Mouse (Mus musculus) heart, adult 18-20 months (tissue): ENCODE data around the gene Rgs16. TPM values are rescaled to one million over a fixed set of nuclear protein-coding genes. Genes with fewer than 3 reads are reported as not detected.

Experiments
- DNase-seq, 2 experiments: peaks; one replicate each; pipeline ENCODE4 v3.0.0; 2021 to 2022; ENCODE audit warnings: mixed read lengths in 1 of 2
- long read RNA-seq, 2 experiments: library from polyadenylated mRNA; stranded (forward); transcript quantifications; one replicate each; pipeline ENCODE4 v2.0.0; 2021
- total RNA-seq, 2 experiments: library from RNA; stranded (reverse); gene quantifications; 2 replicates each; pipeline ENCODE4 v1.2.3; 2021

Rgs16 gene
- 1 to 10 TPM; 1.2 to 1.5 TPM for total RNA-seq
- long read RNA-seq, experiment 1: 0 reads
- long read RNA-seq, experiment 2, partial matches to known transcripts: 0 of 1 reads
- long read RNA-seq, experiment 2, other reads (novel, unspliced or antisense): 1 of 1 reads

- peak; percentile 84 to 86 for DNase-seq
Measured at GRCm38 (mm10) chr1:153740145-153740544, at the start of gene Rgs16. TSS of gene Rgs16 (plus strand) at chr1:153740349.

- DNase-seq: no peak
Measured at GRCm38 (mm10) chr1:153692526-153692925, 47.6 kb upstream of the Rgs16 start.

- DNase-seq: no peak
Measured at GRCm38 (mm10) chr1:153694372-153695120, 45.6 kb upstream of the Rgs16 start.

- DNase-seq: no peak
Measured at GRCm38 (mm10) chr1:153695398-153695797, 44.8 kb upstream of the Rgs16 start.

- DNase-seq: no peak
Measured at GRCm38 (mm10) chr1:153696093-153696492, 44.1 kb upstream of the Rgs16 start.

- no peak for DNase-seq
Measured at GRCm38 (mm10) chr1:153696541-153696940, 43.6 kb upstream of the Rgs16 start.

- DNase-seq: no peak
Measured at GRCm38 (mm10) chr1:153697581-153698251, 42.4 kb upstream of the Rgs16 start.

- no peak for DNase-seq
Measured at GRCm38 (mm10) chr1:153698311-153699084, 41.7 kb upstream of the Rgs16 start.

- DNase-seq: no peak
Measured at GRCm38 (mm10) chr1:153700448-153701063, 39.6 kb upstream of the Rgs16 start.

GRCm38 (mm10) chr1:153701461-153701860, 38.7 kb upstream of the Rgs16 start:
- no peak for DNase-seq

GRCm38 (mm10) chr1:153702166-153702852, 37.8 kb upstream of the Rgs16 start:
- no peak for DNase-seq

- DNase-seq: peak in 1 of 2 experiments; percentile 4
Measured at GRCm38 (mm10) chr1:153702853-153703410, 37.2 kb upstream of the Rgs16 start.

GRCm38 (mm10) chr1:153703445-153703991, 36.6 kb upstream of the Rgs16 start:
- DNase-seq: no peak

GRCm38 (mm10) chr1:153704174-153704573, 36.0 kb upstream of the Rgs16 start:
- no peak for DNase-seq

- DNase-seq: no peak
Measured at GRCm38 (mm10) chr1:153704996-153705395, 35.2 kb upstream of the Rgs16 start.

- no peak for DNase-seq
Measured at GRCm38 (mm10) chr1:153708626-153709025, 31.5 kb upstream of the Rgs16 start.

GRCm38 (mm10) chr1:153709451-153709850, 30.7 kb upstream of the Rgs16 start:
- no peak for DNase-seq

GRCm38 (mm10) chr1:153711544-153712262, 28.4 kb upstream of the Rgs16 start:
- DNase-seq: no peak

GRCm38 (mm10) chr1:153712633-153713032, 27.5 kb upstream of the Rgs16 start:
- no peak for DNase-seq

GRCm38 (mm10) chr1:153717990-153718389, 22.2 kb upstream of the Rgs16 start:
- DNase-seq: no peak
